Comparison of ENCODE assay signal across 8 mouse cellular contexts in genomic region chr9:73039222-73039945, GRCm38 (mm10). TPM values are rescaled to one million over a fixed set of nuclear protein-coding genes. Genes with fewer than 3 reads are reported as not detected.
DNase-seq lines count a peak whose midpoint lies in the region; ATAC-seq and TF ChIP-seq lines count a peak whose summit lies in the region.

No protein-coding gene starts in this region.

- intact Hi-C loops in heart, postnatal 10 days (cut with DNase I): no loop called here

- peak; percentile 74 for ATAC-seq in cerebellum, adult (ENCODE audit: insufficient number of reproducible peaks, low FRiP score, low TSS enrichment)
- ATAC-seq in forebrain, embryonic 13.5 days: peak; percentile 91
- ATAC-seq in liver, embryonic 16.5 days (ENCODE audit: low read depth): peak; percentile 84
- peak; percentile 90 for ATAC-seq in neural tube, embryonic 12.5 days (ENCODE audit: low FRiP score, low read depth)
- peak; percentile 84 for ATAC-seq in stomach, postnatal 0 days (ENCODE audit: low FRiP score, low TSS enrichment)

- H3K9ac ChIP-seq in forebrain, embryonic 13.5 days: peak overlapping the region; percentile 84
- peak overlapping the region; percentile 88 for H3K9ac ChIP-seq in liver, embryonic 16.5 days (ENCODE audit: low read depth, low read length)
- peak overlapping the region; percentile 74 for H3K9ac ChIP-seq in neural tube, embryonic 12.5 days
- H3K9ac ChIP-seq in stomach, postnatal 0 days (ENCODE audit: low read length): peak overlapping the region; percentile 84

- DNase-seq in ES-CJ7 (ENCODE audit: low read depth, low spot score): peak; percentile 90
- DNase-seq in heart, postnatal 10 days: peak; percentile 93 to 94
- peak; percentile 74 for DNase-seq in large intestine, adult 2 months (ENCODE audit: low read depth, low spot score)
- DNase-seq in stomach, postnatal 0 days (ENCODE audit: low spot score): peak; percentile 92

- H3K4me1 ChIP-seq in forebrain, embryonic 13.5 days: peaks cover 21% of the 10 kb centered on the region
- H3K4me1 ChIP-seq in liver, embryonic 16.5 days (ENCODE audit: control insufficient read depth, low read depth, low read length): peaks cover 20% of the 10 kb centered on the region
- H3K4me1 ChIP-seq in neural tube, embryonic 12.5 days: peaks cover 14% of the 10 kb centered on the region
- no peaks in the 10 kb centered on the region; the same call in 1 of the 2 replicates for H3K4me1 ChIP-seq in stomach, postnatal 0 days (replicated peaks; ENCODE audit: control insufficient read depth, insufficient read depth)

- H3K36me3 ChIP-seq in forebrain, embryonic 13.5 days (ENCODE audit: poor library complexity, severe bottlenecking): peaks cover 6% of the 10 kb centered on the region; the same call in 1 of the 2 replicates
- no peaks in the 10 kb centered on the region for H3K36me3 ChIP-seq in liver, embryonic 16.5 days (ENCODE audit: control insufficient read depth, insufficient read depth)
- H3K36me3 ChIP-seq in neural tube, embryonic 12.5 days: peaks cover 2% of the 10 kb centered on the region; the same call in 1 of the 2 replicates
- H3K36me3 ChIP-seq in stomach, postnatal 0 days (ENCODE audit: control insufficient read depth, insufficient read depth, low read length): no peaks in the 10 kb centered on the region

- peak overlapping the region; percentile 77 for H3K4me3 ChIP-seq in forebrain, embryonic 13.5 days
- peak overlapping the region; percentile 91 for H3K4me3 ChIP-seq in liver, embryonic 16.5 days (ENCODE audit: low read depth, low read length)
- peak overlapping the region; percentile 79 for H3K4me3 ChIP-seq in neural tube, embryonic 12.5 days
- H3K4me3 ChIP-seq in stomach, postnatal 0 days (ENCODE audit: low read depth, low read length): peak overlapping the region; percentile 75

- TF ChIP-seq CTCF in stomach, postnatal 0 days (IDR thresholded peaks at IDR 0.05; ENCODE audit: low read depth): no peak

- under 1% methylated on average over 49 of the region's 49 CpGs for WGBS in forebrain, embryonic 13.5 days
- under 1% methylated on average over 49 of the region's 49 CpGs for WGBS in large intestine, adult 2 months
- WGBS in liver, embryonic 16.5 days (ENCODE audit: insufficient replicate concordance): under 1% methylated on average over 49 of the region's 49 CpGs
- WGBS in neural tube, embryonic 12.5 days: under 1% methylated on average over 49 of the region's 49 CpGs
- WGBS in stomach, postnatal 0 days: under 1% methylated on average over 49 of the region's 49 CpGs

- no peaks in the 10 kb centered on the region for H3K27me3 ChIP-seq in forebrain, embryonic 13.5 days
- no peaks in the 10 kb centered on the region for H3K27me3 ChIP-seq in liver, embryonic 16.5 days (ENCODE audit: control insufficient read depth, insufficient read depth, low read depth, low read length)
- no peaks in the 10 kb centered on the region for H3K27me3 ChIP-seq in neural tube, embryonic 12.5 days (replicated peaks)
- no peaks in the 10 kb centered on the region for H3K27me3 ChIP-seq in stomach, postnatal 0 days (ENCODE audit: control insufficient read depth, insufficient read depth, low read length)

- no peaks in the 10 kb centered on the region for H3K9me3 ChIP-seq in forebrain, embryonic 13.5 days (replicated peaks)
- H3K9me3 ChIP-seq in liver, embryonic 16.5 days (replicated peaks; ENCODE audit: control insufficient read depth, low read length): no peaks in the 10 kb centered on the region
- H3K9me3 ChIP-seq in neural tube, embryonic 12.5 days: no peaks in the 10 kb centered on the region
- H3K9me3 ChIP-seq in stomach, postnatal 0 days (ENCODE audit: control insufficient read depth, low read length): no peaks in the 10 kb centered on the region

- H3K4me2 ChIP-seq in forebrain, embryonic 13.5 days: peak overlapping the region; percentile 74
- H3K4me2 ChIP-seq in liver, embryonic 16.5 days (ENCODE audit: low read depth, low read length): peak overlapping the region; percentile 79
- H3K4me2 ChIP-seq in neural tube, embryonic 12.5 days (replicated peaks): peak overlapping the region; percentile 72
- peak overlapping the region; percentile 72 for H3K4me2 ChIP-seq in stomach, postnatal 0 days (replicated peaks; ENCODE audit: low read depth)

- TF ChIP-seq EP300 in stomach, postnatal 0 days (optimal IDR thresholded peaks at IDR 0.05): no peak

- H3K27ac ChIP-seq in forebrain, embryonic 13.5 days: peak overlapping the region; percentile 74
- peak overlapping the region; percentile 68 for H3K27ac ChIP-seq in liver, embryonic 16.5 days (ENCODE audit: low read length)
- no peak overlapping the region for H3K27ac ChIP-seq in neural tube, embryonic 12.5 days
- H3K27ac ChIP-seq in stomach, postnatal 0 days (replicated peaks): peak overlapping the region; percentile 80

RNA-seq across cellular contexts. Expression of gene Pigb, which starts 0.8 kb away (rescaled TPM):
- polyA plus RNA-seq in forebrain, embryonic 13.5 days (2015; fragmentation: Nextera tagmentation; extraction: Ambion mirVana): 8.4 and 11.3 TPM in 2 replicates
- total RNA-seq in heart, postnatal 10 days (2021): 1 to 10 TPM; 3.9 to 4.3 TPM
- polyA plus RNA-seq in large intestine, adult 2 months (2012; rRNA removed): 5.8 and 8.9 TPM in 2 replicates
- 4.7 and 5.0 TPM in 2 replicates for polyA plus RNA-seq in liver, embryonic 16.5 days (2015; fragmentation: Nextera tagmentation; extraction: Ambion mirVana)
- polyA plus RNA-seq in neural tube, embryonic 12.5 days (2016; fragmentation: Nextera tagmentation; extraction: Ambion mirVana): 9.4 and 13.1 TPM in 2 replicates
- polyA plus RNA-seq in stomach, postnatal 0 days (2015; fragmentation: Nextera tagmentation; extraction: Ambion mirVana): 7.7 and 8.7 TPM in 2 replicates

RNA-seq across cellular contexts. Expression of gene Rab27a, which starts 5.3 kb away (rescaled TPM):
- 0.96 and 1.2 TPM in 2 replicates for polyA plus RNA-seq in forebrain, embryonic 13.5 days (2015; fragmentation: Nextera tagmentation; extraction: Ambion mirVana)
- 1 to 10 TPM; 4.4 to 6.7 TPM for total RNA-seq in heart, postnatal 10 days (2021)
- 9.4 TPM in 2 replicates for polyA plus RNA-seq in large intestine, adult 2 months (2012; rRNA removed)
- polyA plus RNA-seq in liver, embryonic 16.5 days (2015; fragmentation: Nextera tagmentation; extraction: Ambion mirVana): 6.7 and 6.8 TPM in 2 replicates
- 1.2 and 1.3 TPM in 2 replicates for polyA plus RNA-seq in neural tube, embryonic 12.5 days (2016; fragmentation: Nextera tagmentation; extraction: Ambion mirVana)
- polyA plus RNA-seq in stomach, postnatal 0 days (2015; fragmentation: Nextera tagmentation; extraction: Ambion mirVana): 22.5 and 22.7 TPM in 2 replicates

RNA-seq across cellular contexts. Expression of gene Ccpg1, which starts 54.2 kb away (rescaled TPM):
- polyA plus RNA-seq in forebrain, embryonic 13.5 days (2015; fragmentation: Nextera tagmentation; extraction: Ambion mirVana): 32.0 and 32.5 TPM in 2 replicates
- total RNA-seq in heart, postnatal 10 days (2021): 10 to 100 TPM; 53.4 to 53.9 TPM
- polyA plus RNA-seq in large intestine, adult 2 months (2012; rRNA removed): 5.8 and 6.6 TPM in 2 replicates
- 11.3 and 13.3 TPM in 2 replicates for polyA plus RNA-seq in liver, embryonic 16.5 days (2015; fragmentation: Nextera tagmentation; extraction: Ambion mirVana)
- polyA plus RNA-seq in neural tube, embryonic 12.5 days (2016; fragmentation: Nextera tagmentation; extraction: Ambion mirVana): 33.3 and 35.5 TPM in 2 replicates
- 22.9 and 26.0 TPM in 2 replicates for polyA plus RNA-seq in stomach, postnatal 0 days (2015; fragmentation: Nextera tagmentation; extraction: Ambion mirVana)

RNA-seq across cellular contexts. Expression of gene Ccpg1os, which starts 54.2 kb away (rescaled TPM):
- 26.4 and 26.9 TPM in 2 replicates for polyA plus RNA-seq in forebrain, embryonic 13.5 days (2015; fragmentation: Nextera tagmentation; extraction: Ambion mirVana)
- total RNA-seq in heart, postnatal 10 days (2021): 1 to 10 TPM; 4.6 to 4.7 TPM
- 5.7 and 7.2 TPM in 2 replicates for polyA plus RNA-seq in large intestine, adult 2 months (2012; rRNA removed)
- 2.2 and 2.5 TPM in 2 replicates for polyA plus RNA-seq in liver, embryonic 16.5 days (2015; fragmentation: Nextera tagmentation; extraction: Ambion mirVana)
- polyA plus RNA-seq in neural tube, embryonic 12.5 days (2016; fragmentation: Nextera tagmentation; extraction: Ambion mirVana): 21.6 and 25.9 TPM in 2 replicates
- 10.6 and 12.0 TPM in 2 replicates for polyA plus RNA-seq in stomach, postnatal 0 days (2015; fragmentation: Nextera tagmentation; extraction: Ambion mirVana)
